Mouse (Mus musculus) liver, embryonic 12.5 days (tissue): Measurements from ENCODE around the gene Mkrn2. TPM values are rescaled to one million over a fixed set of nuclear protein-coding genes. Genes with fewer than 3 reads are reported as not detected.

ENCODE experiments used
- ATAC-seq: fragments of 200-750 bp; cut with Nextera tagmentation; 2 replicates; pipeline ENCODE4 v1.8.0; 2017; ENCODE audit warnings: moderate number of reproducible peaks, mild to moderate bottlenecking, moderate library complexity
- H3K27ac ChIP-seq: fragments of 300-500 bp; sonication (generic); 2 replicates; pipeline ENCODE4 v1.5.1; 2016; ENCODE audit warnings: mild to moderate bottlenecking
- H3K27me3 ChIP-seq: fragments of 300-500 bp; sonication (generic); replicated peaks from 2 replicates; pipeline ENCODE4 v1.6.1; 2016; ENCODE audit warnings: mild to moderate bottlenecking, moderate library complexity
- H3K36me3 ChIP-seq: fragments of 300-500 bp; sonication (generic); 2 replicates; pipeline ENCODE4 v1.6.1; 2016; ENCODE audit warnings: mild to moderate bottlenecking, moderate library complexity
- H3K4me1 ChIP-seq: fragments of 300-500 bp; sonication (generic); 2 replicates; pipeline ENCODE4 v1.6.1; 2016
- H3K4me2 ChIP-seq: fragments of 300-500 bp; sonication (generic); 2 replicates; pipeline ENCODE4 v1.6.1; 2016; ENCODE audit warnings: mild to moderate bottlenecking, moderate library complexity
- H3K4me3 ChIP-seq: fragments of 300-500 bp; sonication (generic); 2 replicates; pipeline ENCODE4 v1.5.1; 2016; ENCODE audit warnings: mild to moderate bottlenecking, moderate library complexity
- H3K9ac ChIP-seq: fragments of 300-500 bp; sonication (generic); 2 replicates; pipeline ENCODE4 v1.6.1; 2016; ENCODE audit warnings: mild to moderate bottlenecking, moderate library complexity
- H3K9me3 ChIP-seq: fragments of 300-500 bp; sonication (generic); replicated peaks from 2 replicates; pipeline ENCODE4 v1.6.1; 2016; ENCODE audit warnings: mild to moderate bottlenecking, moderate library complexity
- WGBS: fragments of 180-500 bp; shearing (Covaris S2); methylation state at CpG from one replicate; pipeline ENCODE4 v1.1.7; 2016; ENCODE audit not compliant: insufficient replicate concordance; 5-methylcytosine and 5-hydroxymethylcytosine counted together
- polyA plus RNA-seq: library from polyadenylated mRNA; unstranded; fragments of >200 nt; fragmentation: Nextera tagmentation; extraction: Ambion mirVana; gene quantifications from 2 replicates; pipeline ENCODE4 v1.2.1, GENCODE M21; 2016

Mkrn2 gene
- polyA plus RNA-seq, 1 experiment from 2014 or later: 15.3 TPM

DNA sequence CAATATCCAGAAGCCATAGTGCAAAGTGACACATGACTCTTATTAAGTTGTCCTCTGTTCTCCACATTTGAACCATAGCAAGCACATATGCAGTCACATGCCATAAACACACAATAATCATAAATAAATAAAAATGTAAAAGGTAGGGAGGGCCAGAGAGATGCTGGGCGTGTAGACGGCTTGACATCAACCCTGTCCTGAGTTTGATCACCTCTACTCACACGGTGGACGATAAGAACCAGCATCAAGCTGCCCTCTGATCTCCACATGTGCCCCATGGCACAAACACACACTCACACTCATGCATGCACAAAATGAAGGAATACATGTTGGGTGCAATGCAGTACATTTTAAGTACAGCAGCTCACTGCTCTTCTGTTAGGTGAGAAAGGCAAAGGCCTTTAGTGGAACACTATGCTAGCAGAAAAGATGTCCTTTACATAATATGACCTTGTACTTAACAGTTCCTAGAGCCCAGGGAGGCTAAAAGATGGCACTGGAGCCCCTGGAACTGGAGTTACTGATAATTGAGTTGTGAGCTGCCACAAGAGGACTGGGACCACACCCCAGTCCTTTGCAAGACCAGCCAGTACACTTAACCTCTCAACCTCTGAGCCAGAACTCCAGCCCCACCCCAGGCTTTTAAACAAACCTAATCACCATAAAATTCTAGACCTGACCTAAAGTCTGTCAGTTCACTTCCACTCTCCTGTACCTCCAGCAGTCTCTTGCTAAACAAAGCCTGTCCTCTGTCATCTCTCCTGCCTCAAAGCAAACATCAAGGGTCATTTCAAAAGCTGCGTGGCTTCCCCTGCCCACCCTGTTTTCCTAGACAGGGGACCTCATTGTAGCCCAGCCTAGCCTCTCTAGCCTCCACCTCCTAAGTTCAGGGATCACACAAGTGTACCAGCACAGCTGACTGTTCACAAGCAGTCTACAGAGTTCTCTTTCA lies 49.0 kb downstream of the Mkrn2 start:
- peaks cover 75% of the 10 kb centered on the region for H3K4me1 ChIP-seq

DNA sequence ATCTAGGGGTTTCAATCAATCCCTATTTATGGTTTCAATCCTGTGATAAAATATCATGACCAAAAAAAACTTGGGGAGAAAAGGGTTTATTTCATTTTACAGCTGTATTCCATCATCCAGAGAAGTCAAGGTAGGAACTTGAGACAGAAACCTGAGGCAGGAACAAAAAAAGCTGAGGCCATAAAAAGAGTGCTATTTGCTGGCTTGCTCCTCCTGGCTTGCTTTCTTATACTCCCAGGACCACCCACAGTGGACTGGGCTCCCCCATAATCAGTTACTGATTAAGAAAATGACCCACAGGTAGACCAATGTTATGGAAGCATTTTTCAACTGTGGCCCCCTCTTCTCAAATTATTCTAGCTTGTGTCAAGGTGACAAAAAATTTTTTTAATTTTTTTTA lies 50.0 kb downstream of the Mkrn2 start:
- no peak overlapping the region for H3K4me2 ChIP-seq
- H3K9ac ChIP-seq: no peak overlapping the region
- H3K27ac ChIP-seq: peak overlapping the region; percentile 77; the same call in 1 of the 2 replicates
- H3K27me3 ChIP-seq: no peaks in the 10 kb centered on the region
- no peaks in the 10 kb centered on the region for H3K9me3 ChIP-seq
- ATAC-seq: no peak
- no peak overlapping the region for H3K4me3 ChIP-seq
- H3K4me1 ChIP-seq: peaks cover 85% of the 10 kb centered on the region
- peaks cover 3% of the 10 kb centered on the region; the same call in 1 of the 2 replicates for H3K36me3 ChIP-seq

More for the DNA sequence above, 49.0 kb downstream of the Mkrn2 start:
- peak; percentile 92 for ATAC-seq
- peaks cover 3% of the 10 kb centered on the region; the same call in 1 of the 2 replicates for H3K36me3 ChIP-seq
- 22% methylated on average over 5 of the region's 5 CpGs for WGBS
- peak overlapping the region; percentile 54 for H3K4me2 ChIP-seq
- H3K9me3 ChIP-seq: no peaks in the 10 kb centered on the region
- peak overlapping the region; percentile 44; the same call in 1 of the 2 replicates for H3K9ac ChIP-seq
- no peak overlapping the region for H3K4me3 ChIP-seq
- H3K27ac ChIP-seq: peak overlapping the region; percentile 77
- H3K27me3 ChIP-seq: no peaks in the 10 kb centered on the region

DNA sequence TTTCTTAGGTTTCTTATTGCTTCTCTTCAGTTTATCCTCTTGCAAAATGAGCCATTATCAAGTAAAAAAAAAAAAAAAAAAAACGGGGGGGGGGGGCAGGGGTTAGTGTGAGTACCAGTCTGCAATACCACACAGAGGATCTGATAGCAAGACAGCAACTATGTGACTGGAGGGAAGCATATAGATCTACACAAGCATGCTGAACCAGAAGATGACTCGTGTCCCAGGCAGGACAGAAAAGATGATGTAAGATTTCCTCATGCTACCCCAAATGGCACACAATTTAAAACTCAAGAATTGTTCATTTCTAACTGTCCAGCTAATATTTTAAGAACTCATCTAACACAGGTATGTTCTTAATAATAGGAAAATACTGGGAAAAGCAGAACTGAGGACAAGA lies 52.2 kb downstream of the Mkrn2 start:
- Histone ChIP-seq H3K4me1 (peaks cover 93% of the 10 kb centered on the region), H3K4me2 (no peak overlapping the region), H3K9ac (no peak overlapping the region), H3K27me3 (no peaks in the 10 kb centered on the region), H3K4me3 (no peak overlapping the region), H3K36me3 (peaks cover 3% of the 10 kb centered on the region; the same call in 1 of the 2 replicates), H3K27ac (peak overlapping the region; percentile 54), H3K9me3 (no peaks in the 10 kb centered on the region)
- ATAC-seq: no peak
- 14% methylated on average over 2 of the region's 2 CpGs for WGBS

DNA sequence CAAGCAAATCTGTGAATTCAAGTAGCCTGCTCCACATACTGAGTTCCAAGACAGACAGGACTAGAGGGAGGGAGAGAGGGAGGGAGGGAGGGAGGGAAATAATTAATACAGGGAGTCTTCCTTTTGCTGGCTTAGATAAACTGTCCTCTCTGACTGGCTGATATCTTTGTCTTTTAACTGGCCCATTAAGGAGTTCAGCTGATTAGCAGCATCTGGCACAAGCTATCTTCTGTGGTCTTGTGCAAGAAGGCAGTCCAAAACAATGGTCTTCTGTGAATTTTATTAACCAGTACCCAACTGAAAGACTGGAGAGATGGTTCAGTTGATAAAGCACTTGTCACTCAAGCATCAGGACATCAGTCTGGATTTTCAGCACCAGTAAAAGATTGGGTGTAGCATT lies 57.1 kb downstream of the Mkrn2 start:
- Histone ChIP-seq H3K4me1 (peaks cover 84% of the 10 kb centered on the region), H3K27ac (peak overlapping the region; percentile 11), H3K4me3 (no peak overlapping the region), H3K4me2 (peak overlapping the region; percentile 0; the same call in 1 of the 2 replicates), H3K36me3 (peaks cover 11% of the 10 kb centered on the region; the same call in 1 of the 2 replicates), H3K9ac (no peak overlapping the region), H3K27me3 (no peaks in the 10 kb centered on the region), H3K9me3 (no peaks in the 10 kb centered on the region)
- ATAC-seq: peak; percentile 78

DNA sequence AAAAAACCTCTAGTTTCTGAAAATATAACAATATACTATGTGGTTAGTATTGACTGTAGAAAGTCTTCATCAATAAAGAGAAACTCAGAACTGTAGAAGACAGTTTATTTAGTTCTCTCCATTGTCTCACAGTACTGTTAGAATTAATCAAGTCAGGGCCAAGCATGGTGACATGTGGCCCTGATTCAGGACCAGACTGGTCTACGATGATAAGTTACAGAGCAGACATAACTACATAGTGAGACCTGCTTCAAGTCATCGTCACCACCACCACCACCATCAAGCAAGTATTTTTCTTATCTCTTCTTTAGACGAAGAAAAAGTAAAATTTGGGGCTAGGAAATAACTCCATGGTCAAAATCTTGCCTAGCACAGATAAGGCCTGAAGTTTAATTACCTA lies 62.6 kb downstream of the Mkrn2 start:
- Histone ChIP-seq H3K36me3 (peaks cover 9% of the 10 kb centered on the region; the same call in 1 of the 2 replicates), H3K4me2 (no peak overlapping the region), H3K9ac (no peak overlapping the region), H3K4me3 (no peak overlapping the region), H3K9me3 (no peaks in the 10 kb centered on the region), H3K27ac (no peak overlapping the region), H3K27me3 (no peaks in the 10 kb centered on the region), H3K4me1 (peaks cover 79% of the 10 kb centered on the region)
- ATAC-seq: peak; percentile 46; the same call in 1 of the 2 replicates
- 30% methylated on average over 3 of the region's 3 CpGs for WGBS

DNA sequence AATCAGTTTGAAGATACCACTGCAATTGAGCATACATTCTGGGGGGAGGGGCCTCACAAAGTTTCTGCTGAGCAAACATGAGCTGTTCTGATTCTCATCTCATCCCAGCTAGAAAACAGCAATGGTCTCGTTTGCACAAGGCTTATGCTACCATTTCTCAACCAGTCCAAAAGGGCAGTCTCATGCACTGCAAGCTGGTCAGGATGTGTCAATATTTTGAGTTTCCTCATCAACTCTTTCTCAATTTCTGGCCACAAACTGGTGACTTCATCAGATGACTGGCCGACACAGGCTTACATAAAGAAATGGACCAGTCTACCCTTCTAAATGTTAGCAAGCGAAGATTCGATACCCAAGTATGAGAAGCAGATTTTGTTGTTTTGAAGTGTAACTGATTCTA lies 64.9 kb downstream of the Mkrn2 start:
- H3K4me1 ChIP-seq: peaks cover 76% of the 10 kb centered on the region
- peaks cover 10% of the 10 kb centered on the region; the same call in 1 of the 2 replicates for H3K36me3 ChIP-seq
- H3K4me3 ChIP-seq: no peak overlapping the region
- peak overlapping the region; percentile 25 for H3K4me2 ChIP-seq
- H3K27ac ChIP-seq: peak overlapping the region; percentile 69
- 52% methylated on average over 4 of the region's 4 CpGs for WGBS
- H3K27me3 ChIP-seq: no peaks in the 10 kb centered on the region
- H3K9me3 ChIP-seq: no peaks in the 10 kb centered on the region
- ATAC-seq: peak; percentile 71
- peak overlapping the region; percentile 40; the same call in 1 of the 2 replicates for H3K9ac ChIP-seq

Other genes with a start within 250 kb of the Mkrn2 start
- 1.1 and 1.4 TPM in 2 replicates for gene Pparg, start 241.0 kb upstream of the Mkrn2 start, polyA plus RNA-seq
- 19.7 and 20.7 TPM in 2 replicates for gene Tsen2, start 57.2 kb upstream of the Mkrn2 start, polyA plus RNA-seq
- gene Mkrn2os, start 9.3 kb upstream of the Mkrn2 start, polyA plus RNA-seq: 4.9 and 5.1 TPM in 2 replicates
- gene Raf1, start 74.7 kb downstream of the Mkrn2 start, polyA plus RNA-seq: 52.4 and 53.2 TPM in 2 replicates
- 29.1 and 32.7 TPM in 2 replicates for gene Tmem40, start 160.5 kb downstream of the Mkrn2 start, polyA plus RNA-seq
- gene Cand2, start 172.6 kb downstream of the Mkrn2 start, polyA plus RNA-seq: 9.5 and 10.5 TPM in 2 replicates
- 1,876 and 1,897 TPM in 2 replicates for gene Rpl32, start 206.8 kb downstream of the Mkrn2 start, polyA plus RNA-seq
- gene Efcab12, start 236.5 kb downstream of the Mkrn2 start, polyA plus RNA-seq: 0.25 and 0.26 TPM in 2 replicates